Mouse (Mus musculus) small intestine, adult 2 months (tissue): Measurements from ENCODE around the gene Cckar.

Source experiments
- CTCF ChIP-seq: fragments of 200-500 bp; IDR thresholded peaks from 2 replicates; pipeline ENCODE4 v1.5.1; 2012; ENCODE audit warnings: low read depth, mild to moderate bottlenecking, control low read depth, inconsistent platforms, low read length, moderate library complexity, mixed read lengths; ENCODE audit not compliant: insufficient replicate concordance, insufficient read length; ENCODE audit errors: extremely low read depth
- POLR2A ChIP-seq: fragments of 200-500 bp; IDR thresholded peaks from 2 replicates; pipeline ENCODE4 v1.6.1; 2012; ENCODE audit warnings: low read depth, mild to moderate bottlenecking, control low read depth, inconsistent platforms, low read length, moderate library complexity

- TF ChIP-seq CTCF (no peak), POLR2A (no peak)
Observed at GRCm38 (mm10) chr5:53732933-53733332, 25.4 kb upstream of the Cckar start.
